Mouse (Mus musculus) liver, adult 2 months (tissue): ENCODE results near the gene Nek10.

Experiments used
- CTCF ChIP-seq: fragments of 200-500 bp; IDR thresholded peaks from 2 replicates; pipeline ENCODE4 v1.5.1; 2011; ENCODE audit warnings: low read depth, low read length, control low read depth
- POLR2A ChIP-seq: fragments of 200-500 bp; IDR thresholded peaks from 2 replicates; pipeline ENCODE4 v1.6.1; 2011; ENCODE audit warnings: low read length, control low read depth; ENCODE audit not compliant: insufficient read depth; ENCODE audit errors: extremely low read depth

- TF ChIP-seq POLR2A, result no peak
- TF ChIP-seq CTCF, result no peak
These were observed 167.8 kb downstream of the Nek10 start for GRCm38 (mm10) chr14:14971056-14971455.
